Mouse (Mus musculus) liver, adult 2 months (tissue): Measurements from ENCODE around the gene Cpb1.

Source experiments
- CTCF ChIP-seq: fragments of 200-500 bp; IDR thresholded peaks from 2 replicates; pipeline ENCODE4 v1.5.1; 2011; ENCODE audit warnings: low read depth, low read length, control low read depth
- POLR2A ChIP-seq: fragments of 200-500 bp; IDR thresholded peaks from 2 replicates; pipeline ENCODE4 v1.6.1; 2011; ENCODE audit warnings: low read length, control low read depth; ENCODE audit not compliant: insufficient read depth; ENCODE audit errors: extremely low read depth

DNA sequence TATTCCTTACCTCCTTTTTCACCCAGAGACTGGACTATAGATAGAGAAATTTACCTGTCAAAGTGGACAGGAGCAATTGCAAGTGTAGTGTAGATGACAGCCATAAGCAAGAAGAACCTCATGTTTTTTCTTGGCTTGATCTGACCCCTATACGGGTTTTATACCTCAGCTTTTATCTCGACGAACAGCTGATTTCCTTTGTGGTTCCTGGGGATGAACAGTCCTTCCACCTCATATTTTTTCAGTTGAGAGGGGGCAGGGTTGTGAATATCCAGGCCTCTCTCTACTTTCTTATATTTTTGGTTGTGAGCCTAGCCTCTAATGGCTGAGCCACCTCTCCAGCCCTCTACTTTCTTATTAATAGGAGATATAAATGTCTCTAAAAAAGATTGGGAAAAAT is 33.5 kb downstream of the Cpb1 start, which contains the start of gene Cpa3:
- no peak for TF ChIP-seq POLR2A
- TF ChIP-seq CTCF: no peak
